Mouse (Mus musculus): Measurements from ENCODE around the gene Mcpt4. TPM values are rescaled to one million over a fixed set of nuclear protein-coding genes. Genes with fewer than 3 reads are reported as not detected.

Mcpt4 gene
- not detected for polyA plus RNA-seq (2017; shearing (Covaris generic))

GRCm38 (mm10) chr14:56062213-56062612, at the start of gene Mcpt4:
TSS of gene Mcpt4 (minus strand) at chr14:56062313.

GRCm38 (mm10) chr14:56102386-56102785, 40.3 kb upstream of the Mcpt4 start, which contains the start of gene Ctsg:
TSS of gene Ctsg (minus strand) at chr14:56102574.

GRCm38 (mm10) chr14:56085167-56085566, 23.1 kb upstream of the Mcpt4 start, which contains the start of gene Mcpt8:
TSS of gene Mcpt8 (minus strand) at chr14:56085273.

GRCm38 (mm10) chr14:56041792-56042191, 20.3 kb downstream of the Mcpt4 start, which contains the start of gene Mcpt2:
TSS of gene Mcpt2 (plus strand) at chr14:56042041.

GRCm38 (mm10) chr14:56030395-56030794, 31.7 kb downstream of the Mcpt4 start, which contains the start of gene Mcpt9:
TSS of gene Mcpt9 (minus strand) at chr14:56030495.

GRCm38 (mm10) chr14:56017671-56018070, 44.4 kb downstream of the Mcpt4 start, which contains the start of gene Mcpt1:
TSS of gene Mcpt1 (plus strand) at chr14:56017971.

Other genes starting within 250 kb of the Mcpt4 start
- not detected for gene Nfatc4, start 239.2 kb downstream of the Mcpt4 start, polyA plus RNA-seq (2017; shearing (Covaris generic))
- gene Nynrin, start 208.3 kb downstream of the Mcpt4 start, polyA plus RNA-seq (2017; shearing (Covaris generic)), result 1.7 TPM
- gene Cbln3, start 177.9 kb downstream of the Mcpt4 start, polyA plus RNA-seq (2017; shearing (Covaris generic)), result 0.25 TPM
- 90.5 TPM for gene Khnyn, start 177.4 kb downstream of the Mcpt4 start, polyA plus RNA-seq (2017; shearing (Covaris generic))
- 86.9 TPM for gene Sdr39u1, start 162.0 kb downstream of the Mcpt4 start, polyA plus RNA-seq (2017; shearing (Covaris generic))
- not detected for gene Cma1, start 117.6 kb downstream of the Mcpt4 start, polyA plus RNA-seq (2017; shearing (Covaris generic))
- gene Cma2, start 111.3 kb downstream of the Mcpt4 start, polyA plus RNA-seq (2017; shearing (Covaris generic)), result not detected
- not detected for gene Mcpt1, start 44.3 kb downstream of the Mcpt4 start, polyA plus RNA-seq (2017; shearing (Covaris generic))
- gene Mcpt9, start 31.8 kb downstream of the Mcpt4 start, polyA plus RNA-seq (2017; shearing (Covaris generic)), result not detected
- gene Mcpt2, start 20.3 kb downstream of the Mcpt4 start, polyA plus RNA-seq (2017; shearing (Covaris generic)), result not detected
- not detected for gene Mcpt8, start 23.0 kb upstream of the Mcpt4 start, polyA plus RNA-seq (2017; shearing (Covaris generic))
- not detected for gene Ctsg, start 40.3 kb upstream of the Mcpt4 start, polyA plus RNA-seq (2017; shearing (Covaris generic))
- not detected for gene Gzme, start 58.3 kb upstream of the Mcpt4 start, polyA plus RNA-seq (2017; shearing (Covaris generic))
- gene Gzmd, start 70.3 kb upstream of the Mcpt4 start, polyA plus RNA-seq (2017; shearing (Covaris generic)), result not detected
- gene Gzmg, start 97.3 kb upstream of the Mcpt4 start, polyA plus RNA-seq (2017; shearing (Covaris generic)), result not detected
- not detected for gene Gzmn, start 112.3 kb upstream of the Mcpt4 start, polyA plus RNA-seq (2017; shearing (Covaris generic))
- gene Gzmf, start 149.1 kb upstream of the Mcpt4 start, polyA plus RNA-seq (2017; shearing (Covaris generic)), result not detected
- gene Gzmc, start 172.3 kb upstream of the Mcpt4 start, polyA plus RNA-seq (2017; shearing (Covaris generic)), result 5.7 TPM
- 15.5 TPM for gene Gzmb, start 199.9 kb upstream of the Mcpt4 start, polyA plus RNA-seq (2017; shearing (Covaris generic))